Mouse (Mus musculus) neural tube, embryonic 14.5 days (tissue): ENCODE measurements around the gene 1810010H24Rik. TPM values are rescaled to one million over a fixed set of nuclear protein-coding genes. Genes with fewer than 3 reads are reported as not detected.
"Not testable (repeated sequence)": the region's sequence is repeated elsewhere in the genome, so short reads cannot be mapped to it uniquely, and the experiment has no call there.

ENCODE experiments used
- ATAC-seq: fragments of 200-750 bp; cut with Nextera tagmentation; 2 replicates; pipeline ENCODE4 v1.8.0; 2017; ENCODE audit warnings: low read depth, mild to moderate bottlenecking, moderate TSS enrichment, moderate library complexity
- H3K27ac ChIP-seq: fragments of 300-500 bp; sonication (generic); 2 replicates; pipeline ENCODE4 v1.5.1; 2014; ENCODE audit warnings: low read depth, mild to moderate bottlenecking, control low read depth, low read length, moderate library complexity, mixed read lengths
- H3K27me3 ChIP-seq: fragments of 300-500 bp; sonication (generic); 2 replicates; pipeline ENCODE4 v1.6.1; 2014; ENCODE audit warnings: low read length; ENCODE audit not compliant: control insufficient read depth, insufficient read depth
- H3K36me3 ChIP-seq: fragments of 300-500 bp; sonication (generic); 2 replicates; pipeline ENCODE4 v1.6.1; 2014; ENCODE audit warnings: low read length, mixed read lengths; ENCODE audit not compliant: control insufficient read depth, insufficient read depth
- H3K4me1 ChIP-seq: fragments of 300-500 bp; sonication (generic); 2 replicates; pipeline ENCODE4 v1.6.1; 2014; ENCODE audit warnings: low read length; ENCODE audit not compliant: control insufficient read depth, insufficient read depth
- H3K4me2 ChIP-seq: fragments of 300-500 bp; sonication (generic); 2 replicates; pipeline ENCODE4 v1.6.1; 2014; ENCODE audit warnings: mild to moderate bottlenecking, low read depth, low read length, control low read depth
- H3K4me3 ChIP-seq: fragments of 300-500 bp; sonication (generic); 2 replicates; pipeline ENCODE4 v1.5.1; 2014; ENCODE audit warnings: low read depth, low read length, control low read depth, mixed read lengths
- H3K9ac ChIP-seq: fragments of 300-500 bp; sonication (generic); replicated peaks from 2 replicates; pipeline ENCODE4 v1.6.1; 2014; ENCODE audit warnings: low read depth, mild to moderate bottlenecking, control low read depth, low read length, mixed read lengths
- H3K9me3 ChIP-seq: fragments of 300-500 bp; sonication (generic); 2 replicates; pipeline ENCODE4 v1.6.1; 2016; ENCODE audit warnings: low read length; ENCODE audit not compliant: control insufficient read depth
- WGBS: fragments of 180-500 bp; shearing (Covaris S2); extraction: QIAGEN DNeasy Blood & Tissue Kit; methylation state at CpG from one replicate; pipeline ENCODE4 v1.1.7; 2014; 5-methylcytosine and 5-hydroxymethylcytosine counted together
- polyA plus RNA-seq: library from polyadenylated mRNA; unstranded; fragments of >200 nt; fragmentation: Nextera tagmentation; extraction: Ambion mirVana; gene quantifications from 2 replicates; pipeline ENCODE4 v1.2.1, GENCODE M21; 2014

The 1810010H24Rik gene
- polyA plus RNA-seq, 1 experiment from 2014 or later = 9.9 TPM

GRCm38 (mm10) chr11:107046766-107047620 lies 21.5 kb downstream of the 1810010H24Rik start:
- no peak for ATAC-seq
- peaks cover 33% of the 10 kb centered on the region for H3K36me3 ChIP-seq
- no peaks in the 10 kb centered on the region for H3K27me3 ChIP-seq
- H3K27ac ChIP-seq = no peak overlapping the region
- H3K9ac ChIP-seq = no peak overlapping the region
- no peak overlapping the region for H3K4me3 ChIP-seq
- no peaks in the 10 kb centered on the region for H3K9me3 ChIP-seq
- no peaks in the 10 kb centered on the region for H3K4me1 ChIP-seq
- WGBS = 92% methylated on average over 15 of the region's 15 CpGs
- no peak overlapping the region for H3K4me2 ChIP-seq

- no peaks in the 10 kb centered on the region for H3K4me1 ChIP-seq
- no peak for ATAC-seq
- H3K9ac ChIP-seq = no peak overlapping the region
- H3K4me3 ChIP-seq = no peak overlapping the region
- no peaks in the 10 kb centered on the region for H3K27me3 ChIP-seq
- no peak overlapping the region for H3K27ac ChIP-seq
- WGBS = 94% methylated on average over 6 of the region's 6 CpGs
- no peaks in the 10 kb centered on the region for H3K9me3 ChIP-seq
- H3K4me2 ChIP-seq = no peak overlapping the region
- H3K36me3 ChIP-seq = peaks cover 71% of the 10 kb centered on the region
Observed at GRCm38 (mm10) chr11:107054870-107055269, 29.4 kb downstream of the 1810010H24Rik start.

- Histone ChIP-seq H3K4me1 (no peaks in the 10 kb centered on the region), H3K36me3 (peaks cover 88% of the 10 kb centered on the region), H3K27me3 (no peaks in the 10 kb centered on the region), H3K9ac (no peak overlapping the region), H3K4me2 (no peak overlapping the region), H3K27ac (no peak overlapping the region), H3K4me3 (no peak overlapping the region), H3K9me3 (no peaks in the 10 kb centered on the region)
- WGBS = 97% methylated on average over 6 of the region's 6 CpGs
- ATAC-seq = no peak
Observed at GRCm38 (mm10) chr11:107057391-107057790, 31.9 kb downstream of the 1810010H24Rik start.

- H3K36me3 ChIP-seq = peaks cover 72% of the 10 kb centered on the region
- H3K4me1 ChIP-seq, ATAC-seq, H3K9me3 ChIP-seq, H3K4me3 ChIP-seq, H3K9ac ChIP-seq, H3K27me3 ChIP-seq, H3K27ac ChIP-seq, H3K4me2 ChIP-seq: not testable (repeated sequence)
- WGBS = 97% methylated on average over 3 of the region's 3 CpGs
Observed at GRCm38 (mm10) chr11:107059634-107060033, 34.2 kb downstream of the 1810010H24Rik start.

GRCm38 (mm10) chr11:107060941-107061340 lies 35.5 kb downstream of the 1810010H24Rik start:
- ATAC-seq = no peak
- no peaks in the 10 kb centered on the region for H3K9me3 ChIP-seq
- H3K36me3 ChIP-seq = peaks cover 69% of the 10 kb centered on the region
- H3K9ac ChIP-seq = no peak overlapping the region
- H3K27me3 ChIP-seq = no peaks in the 10 kb centered on the region
- H3K4me3 ChIP-seq = no peak overlapping the region
- H3K4me2 ChIP-seq = no peak overlapping the region
- no peaks in the 10 kb centered on the region for H3K4me1 ChIP-seq
- WGBS = 95% methylated on average over 1 of the region's 1 CpGs
- H3K27ac ChIP-seq = no peak overlapping the region

- Histone ChIP-seq H3K36me3 (peaks cover 70% of the 10 kb centered on the region), H3K9ac (no peak overlapping the region), H3K4me1 (no peaks in the 10 kb centered on the region), H3K9me3 (no peaks in the 10 kb centered on the region), H3K27ac (no peak overlapping the region), H3K4me2 (no peak overlapping the region), H3K4me3 (no peak overlapping the region), H3K27me3 (no peaks in the 10 kb centered on the region)
- 90% methylated on average over 3 of the region's 3 CpGs for WGBS
- no peak for ATAC-seq
Observed at GRCm38 (mm10) chr11:107063067-107063466, 37.6 kb downstream of the 1810010H24Rik start.

- no peaks in the 10 kb centered on the region for H3K4me1 ChIP-seq
- no peak overlapping the region for H3K4me3 ChIP-seq
- no peak for ATAC-seq
- H3K27ac ChIP-seq = no peak overlapping the region
- no peak overlapping the region for H3K4me2 ChIP-seq
- no peaks in the 10 kb centered on the region for H3K9me3 ChIP-seq
- H3K9ac ChIP-seq = no peak overlapping the region
- H3K27me3 ChIP-seq = no peaks in the 10 kb centered on the region
- 97% methylated on average over 1 of the region's 1 CpGs for WGBS
- H3K36me3 ChIP-seq = peaks cover 65% of the 10 kb centered on the region
Observed at GRCm38 (mm10) chr11:107064590-107064989, 39.1 kb downstream of the 1810010H24Rik start.

GRCm38 (mm10) chr11:107065216-107065785 lies 39.8 kb downstream of the 1810010H24Rik start:
- Histone ChIP-seq H3K4me3 (no peak overlapping the region), H3K4me2 (no peak overlapping the region), H3K9ac (no peak overlapping the region), H3K36me3 (peaks cover 60% of the 10 kb centered on the region), H3K27me3 (no peaks in the 10 kb centered on the region), H3K9me3 (no peaks in the 10 kb centered on the region), H3K27ac (no peak overlapping the region), H3K4me1 (no peaks in the 10 kb centered on the region)
- no peak for ATAC-seq
- 90% methylated on average over 11 of the region's 11 CpGs for WGBS
